Mouse (Mus musculus) lung, adult 18-20 months (tissue): ENCODE results near the gene Eif4g1.

Experiments used
- DNase-seq, 2 experiments: peaks; one replicate each; pipeline ENCODE4 v3.0.0; 2022; ENCODE audit warnings: mixed read lengths in 2 of 2

Eif4g1 gene

GRCm38 (mm10) chr16:20726384-20726783, 58.3 kb downstream of the Eif4g1 start:
- no peak for DNase-seq

- DNase-seq, result no peak
Observed at GRCm38 (mm10) chr16:20730293-20730711, 62.2 kb downstream of the Eif4g1 start.

- no peak for DNase-seq
Observed at GRCm38 (mm10) chr16:20731688-20732087, 63.6 kb downstream of the Eif4g1 start.

GRCm38 (mm10) chr16:20732251-20732924, 64.3 kb downstream of the Eif4g1 start:
- peak in 1 of 2 experiments; percentile 2 for DNase-seq

- DNase-seq, result peak; percentile 57 to 71
Observed at GRCm38 (mm10) chr16:20732925-20733730, 65.0 kb downstream of the Eif4g1 start, which contains the start of gene Chrd. Gene Chrd (plus strand): TSS chr16:20733127.

GRCm38 (mm10) chr16:20733731-20734730, 65.9 kb downstream of the Eif4g1 start, which contains the start of gene Thpo:
Gene Thpo (minus strand): TSS chr16:20734511.
- no peak for DNase-seq

- no peak for DNase-seq
Observed at GRCm38 (mm10) chr16:20735651-20736050, 67.5 kb downstream of the Eif4g1 start.

- DNase-seq, result no peak
Observed at GRCm38 (mm10) chr16:20736168-20736567, 68.1 kb downstream of the Eif4g1 start.

GRCm38 (mm10) chr16:20736823-20737222, 68.7 kb downstream of the Eif4g1 start:
- no peak for DNase-seq

- DNase-seq, result no peak
Observed at GRCm38 (mm10) chr16:20739845-20740244, 71.7 kb downstream of the Eif4g1 start.
